Mouse (Mus musculus) hematopoietic stem cell, adult 5-6 weeks (primary cell): Measurements from ENCODE around the gene Sdccag8. TPM values are rescaled to one million over a fixed set of nuclear protein-coding genes. Genes with fewer than 3 reads are reported as not detected.
"Not testable (repeated sequence)": the region's sequence is repeated elsewhere in the genome, so short reads cannot be mapped to it uniquely, and the experiment has no call there.

Experiments
- ATAC-seq, 2 experiments: fragments of 125-278 bp in 1 of 2; replicated peaks in 1 of 2; 2 replicates each; pipeline ENCODE4 v1.8.0; 2016 to 2017; ENCODE audit warnings: inconsistent platforms in 2 of 2, mild to moderate bottlenecking in 2 of 2, moderate number of reproducible peaks in 2 of 2, low read depth in 1 of 2, moderate TSS enrichment in 1 of 2; ENCODE audit not compliant: low FRiP score in 2 of 2, poor library complexity in 2 of 2, severe bottlenecking in 2 of 2, insufficient read depth in 1 of 2, low TSS enrichment in 1 of 2
- total RNA-seq: library from RNA; stranded (forward); fragments of 172-1452, 232-1000 nt; gene quantifications from 2 replicates; pipeline ENCODE4 v1.2.3, GENCODE M21; 2017

Gene Sdccag8
- total RNA-seq, 1 experiment from 2014 or later: 36.5 TPM

- ATAC-seq: no peak
These were observed 111.5 kb downstream of the Sdccag8 start for GRCm38 (mm10) chr1:176926009-176926408.

GRCm38 (mm10) chr1:176927312-176927711 lies 112.9 kb downstream of the Sdccag8 start:
- no peak for ATAC-seq

- no peak for ATAC-seq
These were observed 115.2 kb downstream of the Sdccag8 start for GRCm38 (mm10) chr1:176929710-176930109.

- ATAC-seq: no peak
These were observed 116.1 kb downstream of the Sdccag8 start for GRCm38 (mm10) chr1:176930574-176930973.

GRCm38 (mm10) chr1:176930981-176931500 lies 116.6 kb downstream of the Sdccag8 start:
- no peak for ATAC-seq

GRCm38 (mm10) chr1:176931511-176931910 lies 117.1 kb downstream of the Sdccag8 start:
- no peak for ATAC-seq

- no peak for ATAC-seq
These were observed 118.0 kb downstream of the Sdccag8 start for GRCm38 (mm10) chr1:176932320-176932950.

GRCm38 (mm10) chr1:176933319-176933718 lies 118.9 kb downstream of the Sdccag8 start:
- ATAC-seq: peak; percentile 78 to 96

- no peak for ATAC-seq
These were observed 119.7 kb downstream of the Sdccag8 start for GRCm38 (mm10) chr1:176934043-176934762.

GRCm38 (mm10) chr1:176939901-176940341 lies 125.5 kb downstream of the Sdccag8 start:
- ATAC-seq: no peak

GRCm38 (mm10) chr1:176941286-176941990 lies 127.0 kb downstream of the Sdccag8 start:
- ATAC-seq: not testable (repeated sequence)

- no peak for ATAC-seq
These were observed 128.7 kb downstream of the Sdccag8 start for GRCm38 (mm10) chr1:176943126-176943525.

- no peak for ATAC-seq
These were observed 129.5 kb downstream of the Sdccag8 start for GRCm38 (mm10) chr1:176943987-176944386.

- peak in 1 of 2 experiments; percentile 21; a peak in 1 of 4 replicates for ATAC-seq
These were observed 130.2 kb downstream of the Sdccag8 start for GRCm38 (mm10) chr1:176944458-176945174.

- peak in 1 of 2 experiments; percentile 10; a peak in 1 of 4 replicates for ATAC-seq
These were observed 130.7 kb downstream of the Sdccag8 start for GRCm38 (mm10) chr1:176945175-176945540.

- ATAC-seq: no peak
These were observed 131.8 kb downstream of the Sdccag8 start for GRCm38 (mm10) chr1:176946031-176946795.

- no peak for ATAC-seq
These were observed 132.3 kb downstream of the Sdccag8 start for GRCm38 (mm10) chr1:176946796-176947181.
